Mouse (Mus musculus): ENCODE data around the gene Nampt.

Nampt gene

GRCm38 (mm10) chr12:32819416-32819815 is at the start of gene Nampt:
TSS of gene Nampt (plus strand) at chr12:32819545.
- DNase-seq (ENCODE audit: low spot score in 2 of 2), result no peak

DNA sequence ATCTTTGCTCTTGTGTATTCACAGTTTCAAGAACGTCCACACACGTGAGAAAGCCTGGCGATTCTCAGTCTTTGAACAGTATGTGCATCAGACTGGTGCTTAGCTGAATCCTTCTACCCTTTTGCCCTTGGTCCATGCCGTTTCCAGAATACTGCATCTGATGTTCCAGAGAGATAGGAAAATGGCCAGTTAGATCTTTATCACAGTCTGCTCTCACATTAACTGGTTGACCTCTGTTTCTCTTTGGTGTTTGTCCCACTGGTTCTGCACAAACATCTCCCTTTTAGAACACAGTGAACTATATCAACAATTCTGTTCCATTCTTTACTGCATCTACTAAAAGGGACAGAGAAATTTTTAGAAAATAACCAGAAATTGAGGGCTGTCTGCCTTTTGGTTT is 48.6 kb upstream of the Nampt start:
- no peak for DNase-seq (ENCODE audit: low spot score in 2 of 2)

GRCm38 (mm10) chr12:32774592-32774991 is 44.8 kb upstream of the Nampt start:
- DNase-seq (ENCODE audit: low spot score in 2 of 2), result no peak

DNA sequence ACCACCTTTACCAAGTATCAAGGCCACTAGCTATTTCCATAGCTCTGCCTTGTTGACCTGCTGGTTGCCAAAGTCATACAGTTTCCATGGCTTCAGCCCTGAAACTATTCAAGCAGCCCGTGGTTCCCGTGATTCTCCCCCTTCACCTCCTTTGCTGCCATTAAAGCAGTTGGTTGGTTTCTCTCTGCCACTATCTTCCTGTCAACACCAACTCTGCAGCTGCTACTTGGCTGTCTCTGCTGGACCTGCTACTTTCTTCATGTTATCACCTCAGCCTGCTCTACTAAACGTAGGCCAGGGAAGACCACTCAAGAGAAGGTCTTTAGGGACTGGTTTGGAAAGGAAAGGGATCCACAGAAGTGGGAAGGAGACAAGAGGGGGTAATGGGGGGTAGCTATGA is 30.3 kb upstream of the Nampt start:
- DNase-seq (ENCODE audit: low spot score in 2 of 2), result peak; percentile 12 to 30

GRCm38 (mm10) chr12:32795765-32796471 is 23.4 kb upstream of the Nampt start:
- DNase-seq (ENCODE audit: low spot score in 2 of 2), result peak; percentile 5 to 9

GRCm38 (mm10) chr12:32797438-32797837 is 21.9 kb upstream of the Nampt start:
- DNase-seq (ENCODE audit: low spot score in 2 of 2), result no peak

- DNase-seq (ENCODE audit: low spot score in 2 of 2), result no peak
These were observed 18.3 kb upstream of the Nampt start for GRCm38 (mm10) chr12:32801078-32801477.

GRCm38 (mm10) chr12:32805559-32805958 is 13.8 kb upstream of the Nampt start:
- DNase-seq (ENCODE audit: low spot score in 2 of 2), result no peak

DNA sequence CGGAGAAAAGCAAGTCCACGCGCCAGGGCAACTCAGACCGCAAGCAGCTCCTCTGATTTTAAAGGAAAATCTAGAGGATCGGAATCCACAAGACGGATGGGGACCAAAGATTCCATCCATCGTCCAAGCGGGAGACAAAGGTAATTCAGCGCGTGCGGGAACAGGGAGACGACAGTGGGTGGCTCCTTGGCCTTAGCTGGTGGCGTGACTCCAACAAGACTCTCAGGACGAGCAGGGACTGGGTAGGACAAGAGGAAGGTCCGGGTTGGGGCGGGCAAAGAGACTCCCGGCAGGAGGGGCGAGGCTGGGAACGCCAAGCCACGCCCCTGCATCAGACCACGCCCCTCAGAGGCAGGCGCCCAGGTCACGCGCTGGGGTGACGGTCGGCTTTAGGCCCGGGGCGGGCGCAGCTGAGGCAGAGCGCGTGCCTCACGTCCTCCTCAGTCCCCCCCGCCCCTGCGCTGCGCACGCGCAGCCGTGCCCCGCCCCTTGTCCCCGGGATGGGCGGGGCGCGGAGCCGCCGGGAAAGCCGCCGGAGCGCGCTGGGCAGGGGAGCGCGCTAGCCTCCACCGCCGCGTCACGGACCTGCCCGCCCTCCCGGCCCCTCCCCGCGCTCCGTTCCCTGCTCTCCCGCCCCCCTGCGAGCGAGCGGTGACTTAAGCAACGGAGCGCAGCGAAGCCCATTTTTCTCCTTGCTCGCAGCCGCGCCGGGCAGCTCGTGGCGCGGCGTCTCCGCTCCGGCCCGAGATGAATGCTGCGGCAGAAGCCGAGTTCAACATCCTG is 669 bp downstream of the Nampt start:
- DNase-seq (ENCODE audit: low spot score in 2 of 2), result peak; percentile 99

- DNase-seq (ENCODE audit: low spot score in 2 of 2), result peak; percentile 61 to 76
These were observed 1.6 kb downstream of the Nampt start for GRCm38 (mm10) chr12:32820688-32821503.

GRCm38 (mm10) chr12:32821504-32822011 is 2.2 kb downstream of the Nampt start:
- no peak for DNase-seq (ENCODE audit: low spot score in 2 of 2)

GRCm38 (mm10) chr12:32822066-32822465 is 2.7 kb downstream of the Nampt start:
- DNase-seq (ENCODE audit: low spot score in 2 of 2), result peak in 1 of 2 experiments; percentile 34

- no peak for DNase-seq (ENCODE audit: low spot score in 2 of 2)
These were observed 5.2 kb downstream of the Nampt start for GRCm38 (mm10) chr12:32824586-32824985.

- DNase-seq (ENCODE audit: low spot score in 2 of 2), result no peak
These were observed 7.6 kb downstream of the Nampt start for GRCm38 (mm10) chr12:32826971-32827370.

DNA sequence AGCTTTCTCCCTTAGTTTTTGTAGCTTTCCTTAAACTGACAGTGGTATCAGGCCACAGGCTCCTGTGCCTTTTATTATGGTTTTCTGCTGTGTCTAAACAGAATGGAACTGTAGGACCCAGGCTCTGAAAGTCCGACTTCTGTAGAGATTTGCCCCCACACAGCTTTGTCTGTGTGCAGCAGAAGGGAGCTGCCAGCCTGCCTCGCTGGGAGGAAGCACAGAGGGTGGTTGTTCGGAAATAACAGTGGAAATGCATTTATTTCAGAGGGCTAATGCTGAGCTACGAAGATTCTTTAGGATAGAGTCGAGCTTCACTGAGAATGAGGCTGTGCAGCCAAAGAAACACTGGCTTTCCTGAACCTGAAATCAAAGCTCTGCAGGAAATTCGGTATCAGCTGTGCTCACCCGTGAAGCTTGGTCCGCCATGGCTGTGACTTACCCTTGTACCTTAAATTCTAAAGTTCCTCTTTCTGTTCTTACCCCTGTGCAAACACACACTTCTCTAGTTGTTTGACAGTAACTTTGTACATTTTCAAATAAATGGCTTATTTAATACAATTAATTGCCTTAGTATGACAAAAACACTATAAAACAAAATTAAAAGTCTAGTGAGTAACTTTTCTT is 8.9 kb downstream of the Nampt start:
- DNase-seq (ENCODE audit: low spot score in 2 of 2), result no peak

DNA sequence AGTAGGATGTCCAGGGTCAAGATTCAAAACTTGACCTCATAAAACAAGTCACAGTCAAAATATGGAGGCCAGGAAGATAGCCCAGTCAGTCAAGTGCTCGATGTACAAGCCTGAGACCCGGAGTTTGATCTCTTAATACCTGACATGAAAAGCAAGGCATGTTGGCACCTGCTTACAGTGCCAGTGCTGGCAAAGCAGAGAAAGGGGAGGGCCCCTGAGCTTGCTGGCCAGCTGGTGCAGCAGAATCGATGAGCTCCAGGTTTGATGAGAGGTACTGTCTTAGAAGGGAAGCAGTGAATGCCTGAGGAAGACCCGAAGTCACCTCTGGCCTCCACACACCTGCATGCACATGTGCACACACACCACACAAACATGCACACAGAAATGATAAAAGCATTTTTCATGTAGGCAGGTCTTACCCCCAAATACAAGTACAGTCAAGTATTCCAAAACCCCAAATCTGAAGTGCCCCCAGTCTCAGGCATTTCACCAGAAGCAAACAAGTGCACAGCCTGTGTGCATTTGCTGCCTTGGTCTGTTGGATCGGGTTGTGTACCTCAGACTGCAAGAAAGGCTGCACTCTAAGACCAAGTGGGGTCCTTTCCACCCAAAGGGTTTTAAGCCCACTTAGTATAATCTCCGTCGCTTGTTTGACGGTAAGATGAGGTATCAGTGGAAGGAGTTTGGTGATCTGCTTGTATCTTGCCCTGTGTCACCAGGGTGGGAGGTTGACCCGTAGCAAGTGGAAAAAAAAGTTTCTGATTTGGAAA is 10.2 kb downstream of the Nampt start:
- DNase-seq (ENCODE audit: low spot score in 2 of 2), result no peak

DNA sequence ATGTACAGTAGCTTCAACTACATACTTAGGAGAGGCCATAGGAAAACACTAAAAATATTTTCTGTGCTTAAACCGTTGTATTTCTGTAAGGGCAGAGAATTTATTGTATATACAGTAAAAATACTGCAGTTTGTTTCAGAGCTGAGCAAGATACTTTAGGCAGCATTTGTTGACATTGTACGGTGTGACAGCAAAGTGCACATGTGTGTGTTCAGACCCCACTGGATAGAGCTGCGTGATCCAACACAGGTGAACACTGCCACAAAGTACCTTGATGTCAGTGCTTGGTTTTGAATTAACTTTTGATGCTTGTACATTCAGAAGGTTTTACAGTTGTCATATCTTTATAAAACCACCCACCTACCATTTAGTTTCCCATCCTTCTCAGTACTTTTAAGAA is 12.7 kb downstream of the Nampt start:
- DNase-seq (ENCODE audit: low spot score in 2 of 2), result no peak

- no peak for DNase-seq (ENCODE audit: low spot score in 2 of 2)
These were observed 15.4 kb downstream of the Nampt start for GRCm38 (mm10) chr12:32834781-32835180.

DNA sequence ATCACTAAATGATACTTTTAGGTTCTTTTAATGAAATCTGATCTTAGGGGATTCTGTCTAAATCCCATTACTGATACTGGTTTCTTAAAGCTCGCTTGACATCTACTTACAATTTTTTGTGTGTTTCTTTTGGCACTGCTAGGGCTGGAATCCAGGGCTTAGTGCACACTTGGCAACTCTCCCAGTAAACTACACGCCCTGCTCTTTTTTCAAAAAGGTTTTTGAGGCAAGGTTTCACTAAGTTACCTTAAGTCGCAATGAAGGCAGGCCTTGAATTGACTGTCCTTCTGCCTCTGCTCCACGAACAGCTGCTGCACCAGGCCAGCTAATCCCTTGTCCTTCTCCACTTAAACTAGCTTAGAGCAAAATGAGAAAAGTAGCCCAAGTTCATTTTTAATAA is 15.9 kb downstream of the Nampt start:
- peak in 1 of 2 experiments; percentile 48 for DNase-seq (ENCODE audit: low spot score in 2 of 2)

GRCm38 (mm10) chr12:32838406-32838805 is 19.1 kb downstream of the Nampt start:
- no peak for DNase-seq (ENCODE audit: low spot score in 2 of 2)

DNA sequence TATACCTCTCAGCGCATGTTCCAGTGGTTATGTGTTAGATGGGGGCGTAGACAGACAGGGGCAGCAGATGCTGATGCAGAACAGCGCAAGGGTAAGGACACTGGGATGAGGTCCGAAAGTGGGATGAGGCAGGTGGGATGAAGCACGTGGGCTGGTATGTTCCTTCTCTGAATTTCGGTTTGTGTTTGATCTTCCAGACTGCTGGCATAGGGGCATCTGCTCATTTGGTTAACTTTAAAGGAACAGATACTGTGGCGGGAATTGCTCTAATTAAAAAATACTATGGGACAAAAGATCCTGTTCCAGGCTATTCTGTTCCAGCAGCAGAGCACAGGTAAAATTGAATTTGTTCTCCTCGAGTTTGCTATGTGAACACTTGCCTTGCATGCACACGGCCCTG is 19.6 kb downstream of the Nampt start:
- no peak for DNase-seq (ENCODE audit: low spot score in 2 of 2)

Data from heart, adult 9 months (tissue).